Mouse (Mus musculus): Measurements from ENCODE around the gene Rnf168. TPM values are rescaled to one million over a fixed set of nuclear protein-coding genes. Genes with fewer than 3 reads are reported as not detected.
A peak's percentile ranks its signal among the peaks of the same experiment; 100 is the strongest.

The Rnf168 gene
- total and polyA plus RNA-seq, 3 experiments = 14.9 to 61.5 (median 17.6) TPM

DNA sequence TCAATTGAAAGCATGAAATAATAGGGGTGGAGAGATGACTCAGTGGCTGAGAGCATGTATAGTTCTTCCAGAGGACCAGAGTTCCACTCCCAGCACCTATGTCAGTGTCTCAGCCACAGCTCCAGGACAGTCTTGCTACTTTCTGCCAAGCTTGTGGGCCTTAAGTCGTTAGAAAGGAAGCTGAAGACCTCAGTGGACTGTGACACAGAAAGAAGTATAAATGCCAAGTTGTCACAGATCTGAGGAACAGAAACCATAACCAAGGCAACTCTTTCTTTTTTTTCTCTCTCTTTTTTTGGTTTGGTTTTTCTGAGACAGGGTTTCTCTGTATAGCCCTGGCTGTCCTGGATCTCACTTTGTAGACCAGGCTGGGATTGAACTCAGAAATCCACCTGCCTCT lies 1.4 kb upstream of the Rnf168 start:
- no peak overlapping the region for H3K27ac ChIP-seq (ENCODE audit: control insufficient read depth, low read depth, low read length)
- no peak for DNase-seq (ENCODE audit: low read depth, low spot score)

GRCm38 (mm10) chr16:32278396-32278795 lies 1.1 kb downstream of the Rnf168 start:
- Histone ChIP-seq H3K27ac (ENCODE audit: control insufficient read depth, low read depth, low read length) (peak overlapping the region; percentile 88), H3K79me2 (ENCODE audit: control insufficient read depth, insufficient read depth, low read length, poor library complexity) (peaks cover 31% of the 10 kb centered on the region)

More for the DNA sequence above, 1.4 kb upstream of the Rnf168 start:
- TF ChIP-seq ZMIZ1 (IDR thresholded peaks at IDR 0.05; ENCODE audit: low read depth, low read length) (no peak), SMC3 (IDR thresholded peaks at IDR 0.05; ENCODE audit: low read depth, low read length) (no peak), MXI1 (IDR thresholded peaks at IDR 0.05; ENCODE audit: low read depth, low read length) (no peak), KAT2A (conservative IDR thresholded peaks at IDR 0.05; ENCODE audit: low read depth, low read length) (no peak), SIN3A (IDR thresholded peaks at IDR 0.05; ENCODE audit: low read length) (no peak), CHD1 (IDR thresholded peaks at IDR 0.05; ENCODE audit: low read depth, low read length) (no peak), EP300 (IDR thresholded peaks at IDR 0.05; ENCODE audit: low read depth in 1 of 2, low read length in 2 of 2) (no peak), ZNF384 (IDR thresholded peaks at IDR 0.05; ENCODE audit: low read depth, low read length) (no peak), MYC (IDR thresholded peaks at IDR 0.05; ENCODE audit: low read depth, low read length) (no peak), JUND (IDR thresholded peaks at IDR 0.05; ENCODE audit: low read depth, low read length) (no peak)
- peaks cover 0 to 3% of the 10 kb centered on the region in 2 experiments; a peak in 1 of 4 replicates for H3K4me1 ChIP-seq (ENCODE audit: control insufficient read depth in 1 of 2, insufficient read depth in 2 of 2, low read length in 2 of 2)
- peaks cover 27% of the 10 kb centered on the region for H3K79me2 ChIP-seq (ENCODE audit: control insufficient read depth, insufficient read depth, low read length, poor library complexity)
- H3K9ac ChIP-seq (ENCODE audit: control insufficient read depth, low read depth, low read length, poor library complexity, severe bottlenecking) = no peak overlapping the region
- peaks cover 0 to 14% of the 10 kb centered on the region in 2 experiments; a peak in 3 of 4 replicates for H3K36me3 ChIP-seq (ENCODE audit: control insufficient read depth in 1 of 2, insufficient read depth in 2 of 2, low read length in 2 of 2)
- no peaks in the 10 kb centered on the region for H3K9me3 ChIP-seq (replicated peaks; ENCODE audit: insufficient read depth, low read length)
- no peaks in the 10 kb centered on the region for H3K27me3 ChIP-seq (ENCODE audit: control insufficient read depth in 1 of 2, insufficient read depth in 2 of 2, low read length in 2 of 2)
- H3K4me3 ChIP-seq (ENCODE audit: control insufficient read depth in 1 of 2, insufficient read depth in 1 of 2, low read depth in 2 of 2, low read length in 2 of 2) = no peak overlapping the region

DNA sequence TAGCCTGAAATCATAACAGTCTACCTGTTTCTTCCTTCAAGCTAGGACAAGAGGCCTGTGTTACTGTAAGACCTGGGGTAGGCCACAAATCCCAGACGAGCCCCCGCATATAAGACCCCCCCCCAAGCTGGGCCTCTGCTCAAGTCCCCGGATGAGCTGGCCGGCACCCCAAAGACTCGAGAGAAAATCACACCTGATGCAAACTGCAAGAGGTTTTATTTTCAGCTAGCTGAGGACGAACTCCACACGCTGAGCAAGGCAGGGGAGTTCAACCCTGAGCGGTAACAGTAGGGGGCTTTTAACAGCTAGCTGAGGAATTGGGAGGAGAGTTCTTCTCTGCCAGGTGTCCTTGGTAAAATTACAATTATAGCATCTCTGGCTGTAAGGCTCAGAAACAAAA lies 3.0 kb downstream of the Rnf168 start:
- peaks cover 8 to 16% of the 10 kb centered on the region in 2 experiments for H3K36me3 ChIP-seq (ENCODE audit: control insufficient read depth in 1 of 2, insufficient read depth in 2 of 2, low read length in 2 of 2)
- no peak for TF ChIP-seq E2F4 (IDR thresholded peaks at IDR 0.05; ENCODE audit: borderline replicate concordance, low read depth, low read length)
- TF ChIP-seq ETS1 (IDR thresholded peaks at IDR 0.05; ENCODE audit: low read depth, low read length) = no peak
- no peak for TF ChIP-seq UBTF (IDR thresholded peaks at IDR 0.05; ENCODE audit: borderline replicate concordance, insufficient read depth, low read depth, low read length)
- no peak for TF ChIP-seq TAL1 (IDR thresholded peaks at IDR 0.05; ENCODE audit: low read length)
- TF ChIP-seq ZNF384 (IDR thresholded peaks at IDR 0.05; ENCODE audit: low read depth, low read length) = no peak
- no peak for TF ChIP-seq RAD21 (IDR thresholded peaks at IDR 0.05; ENCODE audit: low read depth, low read length)
- TF ChIP-seq USF2 (IDR thresholded peaks at IDR 0.05; ENCODE audit: borderline replicate concordance in 1 of 2, insufficient read depth in 1 of 2, low read depth in 1 of 2, low read length in 2 of 2) = no peak
- no peak for TF ChIP-seq TCF12 (IDR thresholded peaks at IDR 0.05; ENCODE audit: low read depth, low read length)
- no peak for TF ChIP-seq MAX (IDR thresholded peaks at IDR 0.05; ENCODE audit: low read length)
- TF ChIP-seq MXI1 (IDR thresholded peaks at IDR 0.05; ENCODE audit: low read depth, low read length) = no peak
- no peak for TF ChIP-seq HCFC1 (IDR thresholded peaks at IDR 0.05; ENCODE audit: low read depth, low read length)
- no peak for TF ChIP-seq POLR2A (IDR thresholded peaks at IDR 0.05; ENCODE audit: control insufficient read depth in 1 of 2, insufficient read depth in 1 of 2, low read depth in 1 of 2, low read length in 2 of 2, poor library complexity in 1 of 2)
- no peak for TF ChIP-seq RCOR1 (IDR thresholded peaks at IDR 0.05; ENCODE audit: low read depth, low read length)
- H3K9ac ChIP-seq (ENCODE audit: control insufficient read depth, low read depth, low read length, poor library complexity, severe bottlenecking) = no peak overlapping the region
- DNase-seq (ENCODE audit: low read depth, low spot score) = no peak
- no peaks in the 10 kb centered on the region for H3K27me3 ChIP-seq (ENCODE audit: control insufficient read depth in 1 of 2, insufficient read depth in 2 of 2, low read length in 2 of 2)
- H3K79me2 ChIP-seq (ENCODE audit: control insufficient read depth, insufficient read depth, low read length, poor library complexity) = peaks cover 34% of the 10 kb centered on the region
- H3K9me3 ChIP-seq (replicated peaks; ENCODE audit: insufficient read depth, low read length) = no peaks in the 10 kb centered on the region
- H3K4me1 ChIP-seq (ENCODE audit: control insufficient read depth in 1 of 2, insufficient read depth in 2 of 2, low read length in 2 of 2) = peaks cover 0 to 3% of the 10 kb centered on the region in 2 experiments; a peak in 1 of 4 replicates
- no peak overlapping the region for H3K4me3 ChIP-seq (ENCODE audit: control insufficient read depth in 1 of 2, insufficient read depth in 1 of 2, low read depth in 2 of 2, low read length in 2 of 2)
- no peak overlapping the region for H3K27ac ChIP-seq (ENCODE audit: control insufficient read depth, low read depth, low read length)

More at GRCm38 (mm10) chr16:32278396-32278795, 1.1 kb downstream of the Rnf168 start:
- H3K27me3 ChIP-seq (ENCODE audit: control insufficient read depth in 1 of 2, insufficient read depth in 2 of 2, low read length in 2 of 2) = no peaks in the 10 kb centered on the region
- H3K4me3 ChIP-seq (ENCODE audit: control insufficient read depth in 1 of 2, insufficient read depth in 1 of 2, low read depth in 2 of 2, low read length in 2 of 2) = peak overlapping the region; percentile 91
- no peak for DNase-seq (ENCODE audit: low read depth, low spot score)
- no peaks in the 10 kb centered on the region for H3K9me3 ChIP-seq (replicated peaks; ENCODE audit: insufficient read depth, low read length)
- peak overlapping the region; percentile 98 for H3K9ac ChIP-seq (ENCODE audit: control insufficient read depth, low read depth, low read length, poor library complexity, severe bottlenecking)
- peaks cover 2 to 16% of the 10 kb centered on the region in 2 experiments; a peak in 3 of 4 replicates for H3K36me3 ChIP-seq (ENCODE audit: control insufficient read depth in 1 of 2, insufficient read depth in 2 of 2, low read length in 2 of 2)
- TF ChIP-seq POLR2A (IDR thresholded peaks at IDR 0.05; ENCODE audit: control insufficient read depth in 1 of 2, insufficient read depth in 1 of 2, low read depth in 1 of 2, low read length in 2 of 2, poor library complexity in 1 of 2) (0 out of 4 replicates have a peak, but pooled peaks of 1 of the 2 experiments have one; percentile 17), GABPA (IDR thresholded peaks at IDR 0.05; ENCODE audit: low read depth, low read length) (no peak)
- H3K4me1 ChIP-seq (ENCODE audit: control insufficient read depth in 1 of 2, insufficient read depth in 2 of 2, low read length in 2 of 2) = peaks cover 0 to 3% of the 10 kb centered on the region in 2 experiments; a peak in 1 of 4 replicates

Measured in MEL (cell line).